Mouse (Mus musculus) T-helper 1 cell (primary cell): ENCODE measurements around the gene Gm10644.

Source experiments
- in situ Hi-C: fragments of 300-600 bp; cut with MboI, MseI; formaldehyde crosslinking; loops from one replicate; pipeline ENCODE4 v1.15.1; 2025; ENCODE audit warnings: high pct_unique_total_duplicates

Gm10644 gene

GRCm38 (mm10) chr8:83980845-83981244, 25.8 kb upstream of the Gm10644 start:
- in situ Hi-C loops = no loop called here

- in situ Hi-C loops = no loop called here
These were observed 25.2 kb upstream of the Gm10644 start for GRCm38 (mm10) chr8:83980250-83980649.

- in situ Hi-C loops = no loop called here
These were observed 23.2 kb upstream of the Gm10644 start for GRCm38 (mm10) chr8:83978200-83978599.

GRCm38 (mm10) chr8:83977646-83978045, 22.6 kb upstream of the Gm10644 start:
- in situ Hi-C loops = no loop called here

- in situ Hi-C loops = no loop called here
These were observed 21.9 kb upstream of the Gm10644 start for GRCm38 (mm10) chr8:83976779-83977350.

- in situ Hi-C loops = no loop called here
These were observed 21.2 kb upstream of the Gm10644 start for GRCm38 (mm10) chr8:83976101-83976630.

- in situ Hi-C loops = no loop called here
These were observed 19.5 kb upstream of the Gm10644 start for GRCm38 (mm10) chr8:83974521-83974920.

- in situ Hi-C loops = no loop called here
These were observed 18.4 kb upstream of the Gm10644 start for GRCm38 (mm10) chr8:83973161-83974031.

- in situ Hi-C loops = no loop called here
These were observed 17.4 kb upstream of the Gm10644 start, which contains the start of gene Prkaca for GRCm38 (mm10) chr8:83972150-83973120. TSS of gene Prkaca (plus strand) at chr8:83972993.

GRCm38 (mm10) chr8:83971661-83972060, 16.7 kb upstream of the Gm10644 start:
- in situ Hi-C loops = no loop called here

GRCm38 (mm10) chr8:83971121-83971520, 16.1 kb upstream of the Gm10644 start:
- in situ Hi-C loops = no loop called here

- in situ Hi-C loops = no loop called here
These were observed 12.7 kb upstream of the Gm10644 start for GRCm38 (mm10) chr8:83967701-83968100.

- in situ Hi-C loops = no loop called here
These were observed 9.2 kb upstream of the Gm10644 start for GRCm38 (mm10) chr8:83964015-83964765.

- in situ Hi-C loops = no loop called here
These were observed 1.8 kb upstream of the Gm10644 start for GRCm38 (mm10) chr8:83956789-83957188.

GRCm38 (mm10) chr8:83955958-83956218, 883 bp upstream of the Gm10644 start:
- in situ Hi-C loops = no loop called here

- in situ Hi-C loops = loop anchor here (5.0 kb wide), 1 partner anchor 57 kb away; no protein-coding TSS in a partner anchor
These were observed 278 bp downstream of the Gm10644 start for GRCm38 (mm10) chr8:83954749-83955105.

- in situ Hi-C loops = no loop called here
These were observed 9.5 kb downstream of the Gm10644 start for GRCm38 (mm10) chr8:83945540-83945939.

- in situ Hi-C loops = no loop called here
These were observed 12.6 kb downstream of the Gm10644 start for GRCm38 (mm10) chr8:83942446-83942845.

- in situ Hi-C loops = no loop called here
These were observed 13.8 kb downstream of the Gm10644 start for GRCm38 (mm10) chr8:83941066-83941677.

- in situ Hi-C loops = no loop called here
These were observed 16.7 kb downstream of the Gm10644 start for GRCm38 (mm10) chr8:83938330-83938729.

GRCm38 (mm10) chr8:83937645-83938044, 17.4 kb downstream of the Gm10644 start:
- in situ Hi-C loops = no loop called here
